Mouse (Mus musculus): Measurements from ENCODE around the gene Trim8. TPM values are rescaled to one million over a fixed set of nuclear protein-coding genes. Genes with fewer than 3 reads are reported as not detected.

The Trim8 gene
- polyA plus RNA-seq, 1 experiment = 14.2 TPM

- Histone ChIP-seq H3K9me3 (replicated peaks; ENCODE audit: control insufficient read depth, insufficient read depth, low read length, poor library complexity, severe bottlenecking) (no peaks in the 10 kb centered on the region), H3K4me3 (ENCODE audit: low read depth, low read length) (no peak overlapping the region), H3K4me1 (ENCODE audit: control insufficient read depth, insufficient read depth, low read length) (no peaks in the 10 kb centered on the region), H3K36me3 (ENCODE audit: control insufficient read depth, insufficient read depth, low read length, poor library complexity, severe bottlenecking) (no peaks in the 10 kb centered on the region), H3K9ac (ENCODE audit: low read depth, poor library complexity, severe bottlenecking) (no peak overlapping the region), H3K27me3 (ENCODE audit: control insufficient read depth, insufficient read depth, low read length, poor library complexity, severe bottlenecking) (no peaks in the 10 kb centered on the region), H3K27ac (ENCODE audit: insufficient read depth, low read length) (no peak overlapping the region)
- no peak for TF ChIP-seq EP300 (IDR thresholded peaks at IDR 0.05; ENCODE audit: insufficient read depth, low read depth, low read length)
Measured at GRCm38 (mm10) chr19:46463446-46463845, 38.1 kb upstream of the Trim8 start.

- no peaks in the 10 kb centered on the region for H3K27me3 ChIP-seq (ENCODE audit: control insufficient read depth, insufficient read depth, low read length, poor library complexity, severe bottlenecking)
- H3K27ac ChIP-seq (ENCODE audit: insufficient read depth, low read length) = no peak overlapping the region
- no peaks in the 10 kb centered on the region for H3K4me1 ChIP-seq (ENCODE audit: control insufficient read depth, insufficient read depth, low read length)
- TF ChIP-seq EP300 (IDR thresholded peaks at IDR 0.05; ENCODE audit: insufficient read depth, low read depth, low read length) (no peak), CTCF (IDR thresholded peaks at IDR 0.05; ENCODE audit: low read depth, low read length) (no peak), POLR2A (IDR thresholded peaks at IDR 0.05; ENCODE audit: insufficient read depth, low read length) (no peak)
- H3K36me3 ChIP-seq (ENCODE audit: control insufficient read depth, insufficient read depth, low read length, poor library complexity, severe bottlenecking) = no peaks in the 10 kb centered on the region
- H3K9ac ChIP-seq (ENCODE audit: low read depth, poor library complexity, severe bottlenecking) = no peak overlapping the region
- no peak overlapping the region for H3K4me3 ChIP-seq (ENCODE audit: low read depth, low read length)
- H3K9me3 ChIP-seq (replicated peaks; ENCODE audit: control insufficient read depth, insufficient read depth, low read length, poor library complexity, severe bottlenecking) = no peaks in the 10 kb centered on the region
Measured at GRCm38 (mm10) chr19:46466160-46466559, 35.3 kb upstream of the Trim8 start.

GRCm38 (mm10) chr19:46467051-46467503 lies 34.4 kb upstream of the Trim8 start:
- TF ChIP-seq CTCF (IDR thresholded peaks at IDR 0.05; ENCODE audit: low read depth, low read length) = no peak
- no peak for TF ChIP-seq EP300 (IDR thresholded peaks at IDR 0.05; ENCODE audit: insufficient read depth, low read depth, low read length)
- no peak for TF ChIP-seq POLR2A (IDR thresholded peaks at IDR 0.05; ENCODE audit: insufficient read depth, low read length)
- Histone ChIP-seq H3K9ac (ENCODE audit: low read depth, poor library complexity, severe bottlenecking) (no peak overlapping the region), H3K9me3 (replicated peaks; ENCODE audit: control insufficient read depth, insufficient read depth, low read length, poor library complexity, severe bottlenecking) (no peaks in the 10 kb centered on the region), H3K27me3 (ENCODE audit: control insufficient read depth, insufficient read depth, low read length, poor library complexity, severe bottlenecking) (no peaks in the 10 kb centered on the region), H3K4me3 (ENCODE audit: low read depth, low read length) (no peak overlapping the region), H3K4me1 (ENCODE audit: control insufficient read depth, insufficient read depth, low read length) (peaks cover 2% of the 10 kb centered on the region), H3K27ac (ENCODE audit: insufficient read depth, low read length) (no peak overlapping the region), H3K36me3 (ENCODE audit: control insufficient read depth, insufficient read depth, low read length, poor library complexity, severe bottlenecking) (no peaks in the 10 kb centered on the region)

GRCm38 (mm10) chr19:46470364-46471240 lies 30.9 kb upstream of the Trim8 start:
- TF ChIP-seq POLR2A (IDR thresholded peaks at IDR 0.05; ENCODE audit: insufficient read depth, low read length) = no peak
- no peak for TF ChIP-seq CTCF (IDR thresholded peaks at IDR 0.05; ENCODE audit: low read depth, low read length)
- no peak for TF ChIP-seq EP300 (IDR thresholded peaks at IDR 0.05; ENCODE audit: insufficient read depth, low read depth, low read length)
- H3K36me3 ChIP-seq (ENCODE audit: control insufficient read depth, insufficient read depth, low read length, poor library complexity, severe bottlenecking) = no peaks in the 10 kb centered on the region

GRCm38 (mm10) chr19:46471324-46472093 lies 30.0 kb upstream of the Trim8 start:
- no peaks in the 10 kb centered on the region for H3K9me3 ChIP-seq (replicated peaks; ENCODE audit: control insufficient read depth, insufficient read depth, low read length, poor library complexity, severe bottlenecking)
- no peaks in the 10 kb centered on the region for H3K27me3 ChIP-seq (ENCODE audit: control insufficient read depth, insufficient read depth, low read length, poor library complexity, severe bottlenecking)
- no peaks in the 10 kb centered on the region for H3K36me3 ChIP-seq (ENCODE audit: control insufficient read depth, insufficient read depth, low read length, poor library complexity, severe bottlenecking)
- H3K9ac ChIP-seq (ENCODE audit: low read depth, poor library complexity, severe bottlenecking) = no peak overlapping the region
- H3K27ac ChIP-seq (ENCODE audit: insufficient read depth, low read length) = peak overlapping the region; percentile 89
- peaks cover 5% of the 10 kb centered on the region for H3K4me1 ChIP-seq (ENCODE audit: control insufficient read depth, insufficient read depth, low read length)
- TF ChIP-seq EP300 (IDR thresholded peaks at IDR 0.05; ENCODE audit: insufficient read depth, low read depth, low read length) (no peak), POLR2A (IDR thresholded peaks at IDR 0.05; ENCODE audit: insufficient read depth, low read length) (no peak)
- H3K4me3 ChIP-seq (ENCODE audit: low read depth, low read length) = no peak overlapping the region

More at GRCm38 (mm10) chr19:46470364-46471240, 30.9 kb upstream of the Trim8 start:
- no peaks in the 10 kb centered on the region for H3K27me3 ChIP-seq (ENCODE audit: control insufficient read depth, insufficient read depth, low read length, poor library complexity, severe bottlenecking)
- H3K4me3 ChIP-seq (ENCODE audit: low read depth, low read length) = no peak overlapping the region
- H3K27ac ChIP-seq (ENCODE audit: insufficient read depth, low read length) = peak overlapping the region; percentile 89
- H3K4me1 ChIP-seq (ENCODE audit: control insufficient read depth, insufficient read depth, low read length) = peaks cover 5% of the 10 kb centered on the region
- 0 out of 2 replicates have a peak overlapping the region, but pooled peaks have one; percentile 10 for H3K9ac ChIP-seq (ENCODE audit: low read depth, poor library complexity, severe bottlenecking)
- no peaks in the 10 kb centered on the region for H3K9me3 ChIP-seq (replicated peaks; ENCODE audit: control insufficient read depth, insufficient read depth, low read length, poor library complexity, severe bottlenecking)
